ENCODE assay signal across 9 mouse cellular contexts in the genomic region with DNA sequence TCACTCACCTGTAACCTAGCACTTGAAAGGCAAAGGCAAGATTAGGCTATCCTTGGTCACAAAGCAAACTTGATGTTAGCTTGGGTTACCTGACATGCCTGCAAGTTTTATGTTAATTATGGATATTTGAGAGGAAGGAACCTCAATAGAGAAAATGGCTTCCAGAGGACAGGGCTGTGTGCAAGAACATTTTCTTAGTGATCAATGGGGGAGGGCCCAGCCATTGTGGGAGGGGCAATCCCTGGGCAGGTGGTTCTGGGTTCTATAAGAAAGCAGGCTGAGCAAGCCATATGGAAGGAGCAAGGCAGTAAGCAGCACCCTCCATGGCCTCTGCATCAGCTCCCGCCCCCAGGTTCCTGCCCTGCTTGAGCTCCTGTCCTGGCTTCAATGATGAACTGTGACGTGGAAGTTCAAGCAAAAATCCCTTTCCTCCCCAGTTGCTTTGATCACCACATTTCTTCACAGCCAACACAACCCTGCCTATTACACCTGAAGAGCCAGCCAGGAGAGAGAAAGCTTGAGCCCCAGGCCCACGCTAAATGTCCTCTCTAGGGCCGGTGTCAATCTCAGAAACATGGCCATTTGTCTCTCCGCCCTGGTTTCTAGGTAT. TPM values are rescaled to one million over a fixed set of nuclear protein-coding genes. Genes with fewer than 3 reads are reported as not detected.
DNase-seq lines count a peak whose midpoint lies in the region; ATAC-seq lines count a peak whose summit lies in the region.
"Had no signal": no experiment of that assay in that cellular context is flagged by ENCODE, and none has a peak within 500 bp of the region (broad histone marks: within the 10 kb centered on the region; RNA-seq: fewer than 3 reads in every experiment).

No protein-coding gene starts in this region.

- no peaks in the 10 kb centered on the region for H3K27me3 ChIP-seq in kidney, embryonic 14.5 days (ENCODE audit: control insufficient read depth, insufficient read depth, low read length)
- H3K27me3 ChIP-seq in forebrain, embryonic 15.5 days: no peaks in the 10 kb centered on the region
- H3K27me3 ChIP-seq in midbrain, embryonic 13.5 days: no peaks in the 10 kb centered on the region

- ATAC-seq in kidney, embryonic 14.5 days (ENCODE audit: low FRiP score, low TSS enrichment): no peak
- ATAC-seq in activated CD4-positive, CD25-positive, alpha-beta regulatory T cell, adult 4 months: peak; percentile 68
- ATAC-seq in forebrain, embryonic 15.5 days (replicated peaks): no peak
- ATAC-seq in midbrain, embryonic 13.5 days: no peak

- no peaks in the 10 kb centered on the region for H3K9me3 ChIP-seq in kidney, embryonic 14.5 days (ENCODE audit: control insufficient read depth, low read length)
- H3K9me3 ChIP-seq in forebrain, embryonic 15.5 days: no peaks in the 10 kb centered on the region
- H3K9me3 ChIP-seq in midbrain, embryonic 13.5 days: no peaks in the 10 kb centered on the region

- no peak overlapping the region for H3K4me3 ChIP-seq in kidney, embryonic 14.5 days (ENCODE audit: low read length)
- H3K4me3 ChIP-seq in forebrain, embryonic 15.5 days: no peak overlapping the region
- H3K4me3 ChIP-seq in midbrain, embryonic 13.5 days (replicated peaks): no peak overlapping the region
- H3K4me3 ChIP-seq: myocyte had no signal

- 70% methylated on average over 5 of the region's 5 CpGs for WGBS in kidney, embryonic 14.5 days
- 90% methylated on average over 5 of the region's 5 CpGs for WGBS in forebrain, embryonic 15.5 days
- 91% methylated on average over 5 of the region's 5 CpGs for WGBS in midbrain, embryonic 13.5 days

- DNase-seq in kidney, adult 9 months: no peak
- no peak for DNase-seq in gastrocnemius, postnatal 4 days (ENCODE audit: low spot score in 2 of 2)
- DNase-seq in urinary bladder, adult 18-20 months (ENCODE audit: low spot score in 2 of 2): no peak
- DNase-seq: kidney, adult 8-10 months had no signal

- peaks cover 39% of the 10 kb centered on the region for H3K4me1 ChIP-seq in kidney, embryonic 14.5 days (ENCODE audit: control insufficient read depth, insufficient read depth, low read length)
- H3K4me1 ChIP-seq in forebrain, embryonic 15.5 days: peaks cover 72% of the 10 kb centered on the region
- H3K4me1 ChIP-seq in midbrain, embryonic 13.5 days (replicated peaks): peaks cover 67% of the 10 kb centered on the region

- peak overlapping the region; percentile 56; the same call in 1 of the 2 replicates for H3K27ac ChIP-seq in kidney, embryonic 14.5 days (ENCODE audit: low read depth, low read length)
- peak overlapping the region; percentile 51 for H3K27ac ChIP-seq in forebrain, embryonic 15.5 days (replicated peaks)
- peak overlapping the region; percentile 70 for H3K27ac ChIP-seq in midbrain, embryonic 13.5 days

- H3K9ac ChIP-seq in kidney, embryonic 14.5 days (ENCODE audit: low read depth, low read length): no peak overlapping the region
- H3K9ac ChIP-seq in forebrain, embryonic 15.5 days (replicated peaks): no peak overlapping the region
- no peak overlapping the region for H3K9ac ChIP-seq in midbrain, embryonic 13.5 days (replicated peaks)

- H3K4me2 ChIP-seq in kidney, embryonic 14.5 days (replicated peaks; ENCODE audit: low read depth, low read length): no peak overlapping the region
- no peak overlapping the region for H3K4me2 ChIP-seq in forebrain, embryonic 15.5 days (replicated peaks)
- no peak overlapping the region for H3K4me2 ChIP-seq in midbrain, embryonic 13.5 days (replicated peaks)

- H3K36me3 ChIP-seq in kidney, embryonic 14.5 days (ENCODE audit: control insufficient read depth, insufficient read depth, low read length): no peaks in the 10 kb centered on the region
- H3K36me3 ChIP-seq in forebrain, embryonic 15.5 days: no peaks in the 10 kb centered on the region
- no peaks in the 10 kb centered on the region for H3K36me3 ChIP-seq in midbrain, embryonic 13.5 days

RNA-seq across cellular contexts. Expression of a gene that starts 20.3 kb away (rescaled TPM):
- polyA plus RNA-seq in kidney, embryonic 14.5 days (2014; fragmentation: Nextera tagmentation; extraction: Ambion mirVana): 42.1 and 108 TPM in 2 replicates
- 10 to 100 TPM; 59.2 to 70.7 TPM for polyA plus RNA-seq in activated CD4-positive, CD25-positive, alpha-beta regulatory T cell, adult 4 months (2017; shearing (Covaris generic))
- polyA plus RNA-seq in forebrain, embryonic 15.5 days (2015; fragmentation: Nextera tagmentation; extraction: Ambion mirVana): 221 and 224 TPM in 2 replicates
- 214 and 215 TPM in 2 replicates for polyA plus RNA-seq in midbrain, embryonic 13.5 days (2015; fragmentation: Nextera tagmentation; extraction: Ambion mirVana)
- total RNA-seq in gastrocnemius, postnatal 4 days (2021): 10 to 100 TPM; 70.4 to 84.2 TPM

RNA-seq across cellular contexts. Expression of a gene that starts 55.8 kb away (rescaled TPM):
- polyA plus RNA-seq in kidney, embryonic 14.5 days (2014; fragmentation: Nextera tagmentation; extraction: Ambion mirVana): 1.2 and 1.4 TPM in 2 replicates
- 100 to 1,000 TPM; 629 to 698 TPM for polyA plus RNA-seq in activated CD4-positive, CD25-positive, alpha-beta regulatory T cell, adult 4 months (2017; shearing (Covaris generic))
- polyA plus RNA-seq in forebrain, embryonic 15.5 days (2015; fragmentation: Nextera tagmentation; extraction: Ambion mirVana): 1.8 TPM in 2 replicates
- polyA plus RNA-seq in midbrain, embryonic 13.5 days (2015; fragmentation: Nextera tagmentation; extraction: Ambion mirVana): 0.98 and 1.2 TPM in 2 replicates
- 1 to 10 TPM; 3.0 to 3.1 TPM for total RNA-seq in gastrocnemius, postnatal 4 days (2021)
- polyA plus RNA-seq: myocyte had no signal

Comparison
In these comparisons a context has a peak if more than half of its experiments do, and no peak if none do; other contexts are left out.
1. RNA of a gene that starts 55.8 kb away (polyA plus RNA-seq): 629 to 698 TPM in activated CD4-positive, CD25-positive, alpha-beta regulatory T cell, adult 4 months; 1.8 TPM in forebrain, embryonic 15.5 days, 1.2 to 1.4 TPM in kidney, embryonic 14.5 days and 0.98 to 1.2 TPM in midbrain, embryonic 13.5 days; every median in the first group is over 100 times any median in the second.
2. Peak in every context shown above with its lines, with median percentiles within 50 percentile points of each other: H3K27ac ChIP-seq.